Mouse (Mus musculus) adrenal gland, postnatal 25 days (tissue): ENCODE measurements around the gene Spata31d1a. TPM values are rescaled to one million over a fixed set of nuclear protein-coding genes. Genes with fewer than 3 reads are reported as not detected.
"Not testable (repeated sequence)": the region's sequence is repeated elsewhere in the genome, so short reads cannot be mapped to it uniquely, and the experiment has no call there.

Experiments used
- DNase-seq: peaks from one replicate; pipeline ENCODE4 v3.0.0; 2021; ENCODE audit warnings: mixed read lengths
- long read RNA-seq: library from polyadenylated mRNA; stranded (forward); transcript quantifications from one replicate; pipeline ENCODE4 v2.0.0, GENCODE M21; 2021
- total RNA-seq: library from RNA; stranded (reverse); gene quantifications from 2 replicates; pipeline ENCODE4 v1.2.3, GENCODE M21; 2021

The Spata31d1a gene
- total RNA-seq, result not detected in 2 replicates
- long read RNA-seq, result 0 reads

DNA sequence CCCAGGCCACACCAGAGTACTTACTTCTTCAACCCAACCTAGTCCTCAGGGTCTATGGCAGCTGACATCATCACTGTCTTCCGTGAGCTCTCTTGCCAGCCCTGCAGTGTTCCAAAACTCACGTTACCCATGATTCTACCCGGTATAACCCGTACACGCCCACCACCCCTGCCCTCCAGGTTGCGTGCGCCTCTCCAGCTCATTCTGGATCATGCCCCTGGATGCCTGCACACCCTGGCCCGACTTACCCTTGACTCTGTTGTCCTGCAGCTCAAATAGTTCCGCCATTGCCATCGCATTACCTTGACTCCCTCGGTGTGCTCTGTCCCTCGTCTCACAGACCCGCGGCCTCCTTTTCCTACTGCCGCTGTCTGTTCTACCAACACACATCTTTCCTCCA, at the start of gene Spata31d1a:
Gene Spata31d1a, minus strand, starts transcription at position 101 of the 400 bp plus-strand sequence.
- no peak for DNase-seq

DNA sequence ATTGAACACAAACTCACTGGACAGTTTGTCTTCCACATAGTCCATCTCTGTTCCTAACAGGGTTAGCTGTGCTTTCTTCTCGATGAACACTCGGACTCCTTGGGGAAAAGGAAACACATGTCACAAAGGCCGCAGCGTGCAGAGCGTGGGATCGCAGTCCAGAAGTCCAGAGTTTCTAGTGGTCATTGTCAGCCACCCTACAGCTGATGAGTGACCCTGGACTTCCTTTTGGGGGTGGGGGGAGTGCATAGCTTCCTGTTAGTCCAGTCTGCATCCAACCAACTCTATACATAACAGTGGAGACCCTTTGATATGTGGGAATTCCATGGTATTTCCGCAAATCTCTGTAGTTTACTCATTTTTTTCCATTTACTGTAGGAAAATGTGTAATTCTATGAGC, 46.8 kb upstream of the Spata31d1a start:
- DNase-seq, result no peak

DNA sequence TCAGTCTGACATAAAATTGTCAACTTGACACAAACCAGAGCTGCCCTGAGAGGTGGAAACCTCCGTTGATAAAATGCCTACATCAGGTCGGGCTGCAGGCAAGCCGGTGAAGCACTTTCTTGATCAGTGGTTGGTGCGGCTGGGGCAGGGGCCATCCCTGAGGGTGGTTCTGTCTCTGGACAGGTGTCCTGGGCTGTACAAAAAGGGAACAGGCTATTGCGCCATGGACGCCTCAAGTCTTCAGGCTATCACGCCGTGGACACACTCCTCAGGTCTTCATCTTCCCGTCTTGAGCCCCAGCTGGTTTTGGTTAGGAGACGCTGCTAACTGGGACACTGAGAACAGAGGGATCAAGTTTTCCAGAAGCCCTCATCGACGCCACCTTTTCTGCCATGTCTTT, 40.2 kb upstream of the Spata31d1a start:
- DNase-seq, result no peak

DNA sequence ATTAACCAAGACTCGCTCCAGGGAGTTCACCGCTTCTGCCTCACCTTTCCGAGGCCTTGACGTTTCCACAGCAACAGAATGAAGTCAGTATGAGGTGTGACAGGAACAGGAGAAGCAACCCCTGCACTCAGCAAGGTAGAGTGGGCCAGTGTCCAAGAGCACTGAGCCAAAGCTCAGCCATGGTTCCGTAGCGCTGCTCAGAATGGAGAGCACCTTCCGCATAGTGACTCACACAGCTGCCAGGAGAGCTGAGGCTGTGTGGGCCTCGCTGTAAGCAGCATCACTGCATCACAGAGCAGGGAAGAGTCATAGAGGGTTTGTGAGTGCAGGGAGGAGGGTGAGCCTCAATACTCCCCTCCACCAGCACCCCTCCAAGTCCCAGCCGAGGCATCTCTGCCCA, 36.6 kb upstream of the Spata31d1a start, which contains the start of gene 1700014D04Rik:
Gene 1700014D04Rik, minus strand, starts transcription at position 42 of the 400 bp plus-strand sequence.
- no peak for DNase-seq

DNA sequence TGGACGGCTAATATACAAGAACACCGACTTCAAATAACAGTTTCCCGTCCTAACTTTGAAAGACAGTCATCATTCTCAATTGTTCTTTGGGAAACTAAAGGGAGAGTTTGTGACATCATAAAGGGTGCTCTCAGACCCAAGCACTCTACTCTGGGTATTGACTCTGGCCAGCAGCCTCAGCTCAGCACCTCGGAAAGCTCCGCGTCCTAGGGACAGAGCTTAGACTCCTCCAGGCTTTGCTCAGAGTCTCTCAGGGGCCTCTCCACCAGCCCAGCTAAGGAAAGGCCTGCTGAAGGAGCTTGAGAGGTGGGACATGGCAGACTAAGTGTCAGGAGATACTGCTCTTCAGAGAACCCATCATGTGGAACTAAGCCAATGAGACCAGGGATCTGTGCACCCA, 36.0 kb upstream of the Spata31d1a start:
- no peak for DNase-seq

DNA sequence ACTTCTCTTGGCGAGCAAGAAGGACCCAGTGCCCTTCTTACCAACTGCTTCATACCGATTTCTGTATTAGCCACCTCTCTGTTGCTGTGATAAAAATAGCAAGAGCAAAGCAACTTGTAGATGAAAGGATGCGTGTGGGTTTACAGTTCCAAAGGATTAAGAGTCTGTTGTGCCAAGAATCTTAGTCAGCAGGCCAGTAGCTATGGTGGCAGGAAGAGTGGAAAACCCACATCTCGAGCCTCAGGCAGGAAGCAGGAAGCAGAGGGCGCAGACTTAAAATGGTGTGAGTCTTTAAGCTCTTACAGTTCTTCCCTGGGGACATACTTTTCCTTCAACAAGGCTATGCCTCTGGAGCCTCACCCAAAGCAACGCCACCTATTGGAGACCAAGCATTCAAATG, 35.3 kb upstream of the Spata31d1a start:
- DNase-seq, result no peak

DNA sequence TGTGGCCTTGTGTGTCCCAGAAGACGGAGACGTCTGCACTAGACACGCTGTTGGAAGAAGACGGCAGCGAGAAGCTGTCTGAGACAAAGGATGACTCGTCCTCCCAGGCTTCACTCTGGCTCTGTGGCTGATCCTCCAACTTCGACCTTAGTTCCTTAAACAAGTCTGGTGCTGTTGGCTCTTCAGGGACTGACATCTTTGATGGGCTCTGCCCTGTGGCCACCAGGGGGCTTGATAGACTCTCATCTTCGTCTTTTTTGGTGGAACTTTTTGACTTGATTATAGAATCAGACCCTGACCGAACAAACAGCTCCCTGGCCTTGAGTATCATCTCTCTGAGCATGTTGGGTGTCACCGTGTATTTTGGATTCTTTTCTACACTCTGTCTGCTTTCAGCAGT, 31.6 kb upstream of the Spata31d1a start:
- DNase-seq, result no peak

DNA sequence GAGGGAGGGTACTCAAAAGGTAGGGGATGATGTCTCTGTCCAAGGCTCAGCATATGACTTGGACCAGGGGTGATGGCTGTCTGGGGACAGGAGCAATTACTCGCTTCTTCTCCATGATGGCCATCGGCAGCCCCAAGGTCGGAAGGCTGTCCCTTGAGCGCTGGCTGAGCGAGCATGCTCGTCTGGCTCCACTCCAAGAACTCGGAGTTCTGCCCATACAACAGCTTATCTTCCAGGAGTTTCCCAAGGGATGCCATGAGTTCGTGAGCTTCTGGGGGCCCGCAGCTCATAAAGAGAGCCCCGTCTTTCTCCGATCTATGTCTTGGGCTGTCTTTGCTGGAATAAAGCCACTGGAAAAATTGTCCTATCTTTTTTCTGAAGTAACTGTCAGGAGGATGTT, 31.0 kb upstream of the Spata31d1a start:
- DNase-seq, result peak; percentile 62

DNA sequence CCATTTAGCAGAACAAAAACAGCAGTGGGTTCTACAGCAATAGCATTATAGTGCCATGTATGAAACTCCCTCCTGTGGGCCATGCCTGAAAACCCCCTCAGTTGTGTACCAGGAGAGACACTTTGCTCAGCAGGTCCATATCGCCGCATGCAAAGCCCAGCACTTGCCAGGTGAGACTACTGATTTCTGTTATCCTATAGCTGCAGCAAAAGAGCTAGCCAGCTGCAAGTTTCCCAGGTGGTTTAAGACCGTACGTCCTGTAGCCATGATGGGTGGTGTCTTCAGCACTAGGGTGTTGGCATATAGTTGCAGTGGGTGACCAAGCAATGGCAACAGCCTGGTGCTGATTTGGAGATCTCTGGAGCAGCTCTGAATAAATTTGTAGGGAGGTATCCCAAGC, 29.3 kb upstream of the Spata31d1a start:
- DNase-seq, result no peak

DNA sequence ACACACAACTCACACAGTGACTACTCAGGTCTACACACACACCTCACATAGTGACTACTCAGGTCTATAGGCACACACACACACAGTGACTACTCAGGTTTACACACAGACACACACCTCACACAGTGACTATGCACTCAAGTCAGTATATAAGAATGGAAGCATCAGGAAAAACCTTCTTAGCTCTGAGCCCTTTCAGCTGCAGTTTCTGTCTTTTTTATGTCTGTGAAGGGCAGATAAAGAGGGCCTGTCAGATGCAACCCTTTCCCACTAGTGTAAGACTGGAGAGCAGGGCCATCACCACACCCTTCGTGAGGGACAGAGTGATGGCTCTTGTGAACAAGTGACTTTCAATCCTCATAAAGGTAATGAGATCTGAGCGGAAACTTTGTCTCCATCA, 28.3 kb upstream of the Spata31d1a start:
- no peak for DNase-seq

DNA sequence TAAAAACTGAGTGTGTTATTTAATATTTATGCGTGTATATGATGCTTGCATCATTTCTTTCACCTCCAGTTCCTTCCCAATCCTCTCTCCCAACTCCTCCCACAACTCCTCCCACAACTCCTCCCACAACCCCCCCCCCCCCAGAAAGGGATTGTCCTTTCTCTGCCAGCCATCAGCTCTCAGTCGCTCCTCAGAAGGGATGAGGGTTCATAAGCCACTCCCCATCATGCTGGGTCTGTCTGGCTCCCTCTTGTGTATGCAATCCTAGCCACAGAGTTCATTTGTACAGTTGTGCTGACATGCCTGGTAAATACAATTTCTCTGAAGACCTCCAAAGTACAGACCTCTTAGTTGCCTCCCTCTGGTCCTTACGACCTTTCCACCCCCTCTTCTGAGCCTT, 25.1 kb upstream of the Spata31d1a start:
- DNase-seq, result no peak

DNA sequence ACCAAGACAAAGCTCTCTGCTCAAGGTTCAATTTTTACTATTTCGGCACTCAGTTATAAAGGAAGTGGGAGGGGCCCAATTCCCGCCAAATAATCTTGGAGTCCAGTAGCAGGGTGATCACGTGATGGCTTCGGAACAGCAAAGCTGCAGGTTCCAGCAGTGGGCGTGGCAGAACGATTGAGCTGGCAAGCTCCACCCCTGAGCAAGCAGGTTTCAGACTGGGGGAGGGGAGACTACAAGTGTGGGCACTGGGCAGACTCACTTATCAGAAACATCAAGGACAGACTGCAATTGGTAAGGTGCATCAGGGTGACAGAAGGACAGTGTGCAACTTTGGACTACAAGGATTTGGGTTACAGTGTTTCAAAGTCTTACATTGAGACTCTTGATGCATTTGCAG, 24.2 kb upstream of the Spata31d1a start:
- not testable (repeated sequence) for DNase-seq

DNA sequence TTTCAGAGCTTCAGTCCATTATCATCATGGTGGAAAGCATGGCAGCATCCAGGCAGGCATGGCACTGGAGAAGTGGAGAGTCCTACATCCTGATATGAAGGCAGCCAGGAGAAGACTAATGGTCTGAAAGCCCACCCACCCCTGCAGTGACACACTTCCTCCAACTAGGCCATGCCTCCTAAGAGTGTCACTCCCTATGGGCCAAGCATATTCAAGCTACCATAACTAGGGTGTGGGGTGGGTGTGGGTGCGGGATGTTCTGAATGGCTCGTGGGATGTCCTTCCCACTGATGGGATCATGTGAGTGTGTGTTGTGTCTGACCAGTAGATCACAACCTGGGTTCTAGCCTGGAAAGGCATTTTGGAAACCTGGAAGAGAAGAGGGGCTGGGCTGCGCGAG, 23.8 kb upstream of the Spata31d1a start:
- no peak for DNase-seq

DNA sequence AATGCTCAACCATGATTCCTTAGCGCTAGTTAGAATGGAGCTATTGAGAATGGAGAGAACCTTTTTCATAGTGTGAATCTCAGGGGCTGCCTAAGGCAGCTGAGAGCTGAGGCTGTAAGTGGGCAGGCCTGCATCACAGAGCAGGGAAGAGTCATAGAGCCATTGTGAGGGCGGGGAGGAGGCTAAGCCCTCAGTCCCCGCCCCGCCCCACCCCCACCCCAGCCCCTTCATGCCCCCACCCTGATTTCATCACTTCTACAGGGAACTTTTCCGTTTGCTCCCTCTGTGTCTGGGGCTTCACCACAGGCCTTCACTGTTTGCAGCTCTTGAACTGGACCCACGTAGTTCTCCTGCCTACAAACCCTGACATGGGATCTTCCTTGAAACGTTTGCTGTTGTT, 21.5 kb upstream of the Spata31d1a start, which contains the start of gene Spata31d1d:
Gene Spata31d1d, minus strand, starts transcription at position 101 of the 400 bp plus-strand sequence.
- no peak for DNase-seq

DNA sequence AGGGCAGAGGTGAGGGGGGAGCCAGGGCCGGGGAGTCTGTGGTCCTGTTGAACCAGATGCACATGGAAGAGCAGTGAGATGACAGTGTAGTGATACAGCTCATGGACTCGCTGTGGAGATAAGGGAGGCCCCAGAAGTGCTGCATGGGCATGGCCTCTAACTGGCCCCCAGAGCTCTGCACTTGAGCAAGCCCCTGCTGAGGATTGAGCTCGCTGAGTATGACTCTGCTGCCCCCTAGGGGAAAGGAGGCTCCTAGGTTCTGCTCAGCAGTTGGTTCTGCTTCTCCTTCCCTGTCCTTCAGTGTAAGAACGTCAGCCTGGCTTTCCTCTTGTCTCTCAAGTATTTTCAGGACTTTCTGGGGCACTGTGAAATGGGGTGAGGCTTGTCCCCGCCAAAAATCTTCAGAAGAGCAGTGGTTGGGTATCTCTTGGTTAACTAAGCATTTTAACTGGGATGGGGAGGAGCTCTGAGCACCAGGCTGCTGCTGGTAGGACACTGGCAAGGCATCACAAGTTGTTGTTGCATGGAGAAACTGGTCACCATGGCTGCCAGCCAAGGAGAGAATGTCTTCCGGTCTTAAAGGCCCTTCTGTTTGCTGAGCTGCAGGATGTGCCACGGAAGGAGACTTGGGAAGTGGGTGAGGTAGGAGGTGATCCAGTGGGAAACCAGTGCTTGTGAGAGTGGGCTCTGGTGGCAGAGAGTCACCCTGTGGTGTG, 18.4 kb upstream of the Spata31d1a start:
- peak; percentile 72 for DNase-seq

DNA sequence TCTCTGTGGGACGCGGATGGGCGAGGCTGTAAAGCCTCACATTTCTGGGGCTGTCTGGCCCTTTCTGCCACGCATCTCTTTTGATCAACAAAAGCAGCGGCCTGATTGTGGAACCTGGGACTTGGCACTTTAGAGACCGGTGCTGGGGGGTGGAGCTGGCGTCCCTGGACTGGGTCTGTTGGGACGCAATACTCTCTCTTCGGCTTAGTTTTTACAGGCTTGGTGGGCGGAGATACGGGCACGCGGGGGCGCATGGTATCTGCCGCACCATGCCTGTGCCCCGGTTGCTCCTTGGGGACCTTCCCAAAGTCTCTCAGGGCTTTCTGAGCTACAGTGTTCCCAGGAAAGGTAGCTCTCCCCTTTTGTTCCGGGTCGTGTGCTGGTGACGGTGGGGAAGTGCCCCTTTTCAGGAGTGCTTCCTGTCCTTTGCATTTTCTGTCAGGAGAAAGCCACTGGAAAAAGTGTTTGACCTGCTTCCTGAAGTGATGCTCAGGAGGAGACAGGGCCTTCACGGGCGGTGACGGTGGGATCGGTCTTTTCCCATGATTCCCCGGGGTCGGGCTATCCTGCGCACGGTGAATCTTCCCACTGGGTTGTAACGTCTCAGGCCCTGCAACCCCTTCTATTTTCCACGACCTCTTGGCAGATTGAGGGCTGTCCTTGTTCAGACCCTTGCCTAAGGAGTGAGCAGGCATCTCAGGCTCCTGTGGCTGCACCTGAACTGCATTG, 16.2 kb upstream of the Spata31d1a start:
- no peak for DNase-seq

DNA sequence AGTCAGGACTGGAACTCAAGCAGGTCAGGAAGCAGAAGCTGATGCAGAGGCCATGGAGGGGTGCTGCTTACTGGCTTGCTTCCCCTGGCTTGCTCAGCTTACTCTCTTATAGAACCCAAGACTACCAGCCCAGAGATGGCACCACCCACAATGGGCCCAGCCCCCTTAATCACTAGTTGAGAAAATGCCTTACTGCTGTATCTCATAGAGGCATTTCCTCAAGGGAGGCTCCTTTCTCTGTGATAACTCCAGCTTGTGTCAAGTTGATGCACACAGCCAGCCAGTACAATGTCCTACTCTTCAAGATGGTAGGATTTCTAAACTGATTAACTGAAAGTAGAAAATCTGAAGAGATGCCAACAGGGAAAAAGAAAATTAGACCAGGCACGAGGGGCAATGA, 12.0 kb upstream of the Spata31d1a start:
- DNase-seq, result not testable (repeated sequence)

DNA sequence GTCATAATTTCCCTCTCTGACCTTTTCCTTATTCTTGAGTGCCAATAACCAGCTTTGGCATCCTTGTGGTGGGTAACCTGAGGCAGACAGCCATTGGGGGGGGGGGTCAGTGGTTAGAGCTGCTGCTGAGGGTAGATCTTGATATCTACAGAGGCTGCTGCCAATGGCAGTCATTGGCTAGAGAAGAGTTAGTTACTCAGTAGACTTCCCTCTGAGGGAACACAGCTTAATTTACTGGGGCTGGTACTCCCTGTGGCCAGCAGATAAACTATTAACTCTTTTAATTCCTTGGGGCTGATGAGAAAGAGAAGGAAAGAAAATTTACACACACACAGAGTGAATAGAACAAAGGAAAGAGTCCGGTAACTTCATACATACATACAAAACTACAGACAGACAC, 9.3 kb upstream of the Spata31d1a start:
- no peak for DNase-seq

DNA sequence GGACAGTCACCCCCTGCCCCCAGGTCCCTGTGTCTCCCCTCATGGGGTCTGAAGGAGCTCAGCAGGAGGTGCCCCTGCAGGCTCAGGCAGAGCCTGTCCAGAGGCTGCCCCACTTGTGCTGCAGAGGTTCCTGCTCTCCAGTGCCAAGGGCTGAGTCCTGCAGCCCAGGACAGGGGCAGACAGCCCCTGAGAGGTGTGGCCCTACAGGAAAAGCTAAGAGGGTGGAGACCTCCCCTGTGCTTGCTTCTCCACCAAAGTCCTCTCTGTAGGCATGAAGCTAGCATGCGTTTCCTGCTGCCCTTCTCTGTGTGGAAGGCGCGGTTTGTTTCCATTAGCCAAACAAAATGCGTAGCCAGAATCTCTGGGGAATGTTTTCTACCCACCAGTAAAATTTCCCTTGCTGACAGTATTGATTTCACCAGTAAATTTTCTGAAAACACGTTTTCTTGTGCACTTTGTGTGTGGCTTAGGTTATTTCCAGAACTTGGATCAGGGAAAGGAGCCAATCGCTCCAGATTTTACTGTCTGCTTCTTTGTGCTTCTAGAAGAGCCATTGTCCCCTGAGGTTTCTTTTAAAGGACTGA, 8.8 kb upstream of the Spata31d1a start:
- not testable (repeated sequence) for DNase-seq

DNA sequence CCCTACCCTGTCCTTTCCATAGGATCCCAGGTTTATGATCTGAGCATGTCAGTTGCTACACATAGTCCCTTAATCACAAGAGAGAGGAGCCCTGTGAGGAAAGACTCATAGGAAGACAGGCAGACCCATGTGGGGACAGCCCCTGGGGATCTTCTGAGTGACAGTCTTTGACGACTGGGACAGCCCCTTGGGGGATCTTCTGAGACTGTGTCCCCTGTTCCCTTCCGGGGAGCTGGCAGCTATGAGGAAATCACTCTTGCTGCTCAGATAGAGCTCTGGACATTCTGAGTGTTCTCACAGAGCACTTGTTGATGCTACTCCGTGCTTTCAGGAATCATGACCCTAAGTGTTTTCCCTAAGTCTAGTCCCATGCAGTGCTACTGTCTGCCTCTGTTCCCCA, 3.6 kb upstream of the Spata31d1a start:
- DNase-seq, result no peak

DNA sequence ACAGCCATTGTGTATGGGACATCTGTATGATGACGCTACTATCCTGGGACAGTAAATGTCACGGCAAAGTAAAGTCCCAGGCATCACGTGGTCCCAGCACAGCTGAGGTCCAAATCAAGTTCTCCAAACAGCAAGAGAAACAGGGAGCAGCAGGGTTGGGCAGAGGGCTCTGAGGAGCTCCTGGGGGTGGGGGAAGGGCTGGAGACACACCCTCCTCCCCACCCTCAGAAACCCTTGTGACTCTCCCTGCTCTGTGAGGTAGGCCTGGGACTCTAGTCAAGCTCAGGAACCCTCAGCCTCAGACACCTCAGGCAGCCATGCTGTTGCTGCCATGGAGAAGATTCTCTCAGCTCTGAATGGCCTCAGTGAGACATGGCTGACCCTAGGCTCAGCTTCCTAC, 1.9 kb upstream of the Spata31d1a start, which contains the start of gene Spata31d1b:
Gene Spata31d1b, plus strand, starts transcription at position 301 of the 400 bp plus-strand sequence.
- DNase-seq, result not testable (repeated sequence)

DNA sequence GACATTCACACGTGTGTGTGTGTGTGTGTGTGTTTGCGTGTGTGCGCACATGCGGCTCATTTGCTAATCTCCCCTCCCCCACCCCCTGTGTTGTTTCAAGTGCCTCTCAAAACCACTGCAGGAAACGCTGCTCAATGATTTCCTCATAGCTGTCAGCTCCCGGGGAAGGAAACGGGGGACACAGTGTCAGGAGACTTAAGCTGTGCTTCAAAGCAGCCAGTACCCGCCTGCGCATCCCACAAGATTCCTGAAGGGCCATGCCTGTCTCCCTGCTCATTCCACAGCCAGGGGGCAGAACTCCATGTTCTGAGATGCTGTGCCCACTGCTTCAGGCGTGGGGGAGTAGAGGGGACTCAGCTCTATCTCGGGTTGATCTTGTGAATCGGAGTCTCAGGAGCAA, 5.6 kb downstream of the Spata31d1a start:
- DNase-seq, result no peak

DNA sequence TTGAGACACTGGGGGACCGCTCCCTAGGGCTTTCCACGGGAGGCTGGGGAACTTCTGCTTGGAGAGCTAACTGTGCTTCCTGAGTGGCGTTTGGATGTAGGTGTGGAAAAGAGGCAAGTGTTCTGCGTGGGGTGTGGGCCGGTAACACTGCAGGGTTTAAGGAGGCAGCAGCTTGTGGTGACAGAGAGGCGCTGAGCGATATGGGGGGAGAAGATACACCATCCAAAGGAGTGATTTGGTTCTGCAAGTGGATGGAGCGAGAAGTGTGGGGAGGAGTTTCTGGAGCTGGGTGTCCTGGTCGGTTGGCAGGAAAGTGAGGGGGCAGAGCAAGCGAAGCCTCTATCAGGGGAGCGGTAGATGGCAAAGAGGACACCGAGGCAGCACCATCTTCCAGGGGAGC, 6.6 kb downstream of the Spata31d1a start:
- no peak for DNase-seq
